Mouse (Mus musculus) brain, embryonic 18.5 days (tissue): ENCODE data around the gene Spink4.
"Not testable (repeated sequence)": the region's sequence is repeated elsewhere in the genome, so short reads cannot be mapped to it uniquely, and the experiment has no call there.

ENCODE experiments used
- DNase-seq: peaks from one replicate; pipeline ENCODE4 v3.0.0-alpha.2; 2012; ENCODE audit warnings: low read depth, low spot score

The Spink4 gene

DNA sequence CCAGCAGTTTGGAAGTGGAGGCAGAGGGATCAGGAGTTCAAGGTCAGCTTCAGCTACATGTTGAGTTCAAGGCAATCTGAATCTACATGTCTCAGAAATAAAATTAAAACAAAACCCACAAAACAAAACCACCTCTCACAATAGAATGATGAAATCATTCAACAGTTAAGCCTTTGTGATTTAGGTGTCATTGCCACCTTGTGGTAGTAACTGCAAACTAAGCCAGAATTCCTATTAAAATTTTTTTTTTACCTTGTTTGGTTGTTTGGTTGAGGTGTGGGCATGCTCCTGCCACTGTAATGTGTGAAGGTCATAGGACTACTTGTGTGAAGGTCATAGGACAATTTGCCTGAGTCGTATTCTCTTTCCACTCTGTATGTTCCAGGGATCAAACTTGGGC is 13.6 kb upstream of the Spink4 start:
- no peak for DNase-seq

DNA sequence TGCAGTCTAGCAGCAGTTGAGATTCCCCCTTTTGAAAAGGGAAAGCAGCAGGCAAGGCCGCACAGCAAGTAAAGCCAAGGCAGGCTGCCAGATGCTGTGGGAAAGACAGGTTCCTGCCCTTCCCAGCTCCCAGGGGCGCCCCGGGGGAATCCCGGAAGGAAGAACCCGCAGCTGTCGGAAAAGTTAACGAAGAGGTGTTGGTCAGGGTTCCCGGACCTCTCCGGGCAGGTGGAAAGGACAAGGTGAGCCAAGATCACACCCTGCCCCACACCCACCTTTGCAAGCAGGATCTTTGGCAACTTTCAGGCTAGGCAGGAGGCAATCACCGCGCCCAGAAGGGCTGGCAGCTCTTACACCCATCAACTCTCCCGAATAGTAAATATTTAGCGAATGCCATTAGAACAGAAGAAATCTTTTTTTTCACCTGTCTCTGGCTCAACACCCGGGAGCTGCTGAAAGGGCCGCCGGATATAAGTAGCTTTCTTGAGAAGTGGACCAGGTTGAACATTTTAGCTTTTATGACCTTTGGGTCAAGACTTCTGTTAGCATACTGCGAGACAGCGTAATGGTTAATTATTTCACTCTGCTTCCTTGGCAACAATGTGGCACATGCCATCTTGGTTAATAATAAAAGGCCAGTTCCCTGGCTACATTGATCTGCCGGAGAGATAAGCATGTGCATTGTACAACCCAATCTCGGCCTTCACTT is 11.4 kb upstream of the Spink4 start:
- DNase-seq, result no peak

DNA sequence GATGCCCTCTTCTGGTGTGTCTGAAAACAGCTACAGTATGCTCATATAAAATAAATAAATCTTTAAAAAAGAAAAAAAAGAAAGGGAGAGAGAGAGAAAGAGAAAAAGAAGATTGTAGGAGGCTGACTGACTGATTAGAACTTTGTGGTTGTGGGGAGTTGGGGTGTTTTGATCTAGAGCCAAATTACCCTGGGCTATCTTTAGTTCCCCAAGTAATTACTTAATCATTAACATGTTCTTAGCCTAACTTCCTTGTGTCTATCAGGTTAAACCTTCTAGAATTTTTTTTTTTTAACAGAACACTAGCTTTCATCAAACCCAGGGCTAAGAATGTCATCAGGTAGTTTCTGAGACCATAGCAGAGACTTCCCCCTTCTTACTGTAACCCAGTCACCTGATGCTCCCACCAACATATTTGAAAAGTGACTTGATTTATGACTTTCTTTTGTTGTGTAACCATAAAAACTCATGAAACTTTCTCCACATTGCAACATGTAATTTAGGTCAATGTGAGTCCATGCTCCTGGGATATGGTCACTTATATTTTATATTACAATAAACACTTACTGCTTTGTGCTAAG is 5.5 kb upstream of the Spink4 start:
- no peak for DNase-seq

GRCm38 (mm10) chr4:40915947-40916346 is 3.9 kb upstream of the Spink4 start:
- no peak for DNase-seq

DNA sequence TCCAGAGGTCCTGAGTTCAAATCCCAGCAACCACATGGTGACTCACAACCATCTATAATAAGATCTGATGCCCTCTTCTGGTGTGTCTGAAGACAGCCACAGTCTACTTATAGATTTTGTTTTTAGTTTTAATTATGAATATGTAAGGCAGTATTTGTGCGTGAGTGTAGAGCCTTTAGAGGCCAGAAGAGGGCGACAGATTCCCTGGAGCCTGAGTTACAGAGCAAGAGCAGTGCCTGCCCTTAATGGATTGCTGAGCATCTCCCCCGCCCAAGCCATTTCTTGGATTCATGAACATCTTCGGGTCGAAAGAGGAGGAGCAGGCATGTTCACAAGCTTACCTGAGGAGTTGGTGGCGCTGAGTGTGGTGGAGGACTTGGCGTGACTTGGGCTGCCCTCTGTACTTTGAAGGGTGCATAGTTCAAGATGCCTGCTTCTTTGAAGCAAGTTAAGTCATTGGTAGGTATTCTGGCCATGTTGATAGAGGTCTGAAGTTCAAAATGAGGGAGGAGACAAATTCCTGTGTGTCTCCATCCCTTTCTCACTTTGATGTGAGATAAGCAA is 3.2 kb upstream of the Spink4 start:
- no peak for DNase-seq

- DNase-seq, result no peak
These were observed 724 bp downstream of the Spink4 start for GRCm38 (mm10) chr4:40920576-40920975.

DNA sequence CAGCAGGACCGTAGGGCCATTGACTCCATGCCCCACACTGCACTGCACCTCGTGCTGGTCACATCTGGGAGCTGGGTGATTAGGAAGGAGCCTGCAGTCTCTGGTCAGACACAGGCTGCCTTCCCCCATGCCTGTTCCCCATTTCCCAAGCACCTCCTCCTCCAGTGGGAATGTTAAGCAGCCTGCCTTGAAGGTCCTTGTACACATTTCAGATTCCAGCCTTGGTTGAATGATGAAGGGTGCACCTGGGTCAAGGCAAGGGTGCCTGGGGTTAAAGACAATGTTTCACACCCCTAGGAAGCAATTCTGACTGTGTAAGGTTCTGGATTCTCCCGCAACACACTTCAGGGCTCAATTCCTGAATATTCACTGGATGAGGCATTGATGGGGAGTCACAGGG is 1.4 kb downstream of the Spink4 start:
- DNase-seq, result no peak

DNA sequence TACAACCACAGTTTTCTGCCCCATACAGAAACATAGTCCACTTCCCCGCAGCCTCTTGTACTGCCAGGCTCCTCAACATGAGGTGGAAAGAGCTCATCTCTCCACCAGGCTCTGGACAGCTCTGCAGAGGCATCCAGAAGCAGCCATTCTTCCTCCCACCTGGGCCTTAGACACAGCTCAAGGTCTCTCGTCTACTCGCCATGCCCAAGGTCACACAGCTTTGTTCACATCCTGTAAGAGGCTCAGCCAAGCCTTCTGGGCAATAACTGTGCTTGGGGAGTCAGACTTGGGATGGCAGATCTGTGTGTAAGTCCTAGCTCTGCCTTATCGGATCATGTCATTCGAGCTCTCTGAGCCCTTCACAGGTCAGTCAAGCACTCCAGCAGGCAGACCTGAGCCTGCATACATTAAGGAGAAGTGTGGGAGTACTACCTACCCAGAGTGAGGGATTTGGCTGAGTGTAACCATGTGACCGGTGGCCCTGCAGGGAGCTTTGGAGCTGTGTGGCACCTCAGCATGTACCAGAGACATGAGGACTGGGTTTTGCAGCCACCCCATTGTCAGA is 3.3 kb downstream of the Spink4 start:
- DNase-seq, result no peak

DNA sequence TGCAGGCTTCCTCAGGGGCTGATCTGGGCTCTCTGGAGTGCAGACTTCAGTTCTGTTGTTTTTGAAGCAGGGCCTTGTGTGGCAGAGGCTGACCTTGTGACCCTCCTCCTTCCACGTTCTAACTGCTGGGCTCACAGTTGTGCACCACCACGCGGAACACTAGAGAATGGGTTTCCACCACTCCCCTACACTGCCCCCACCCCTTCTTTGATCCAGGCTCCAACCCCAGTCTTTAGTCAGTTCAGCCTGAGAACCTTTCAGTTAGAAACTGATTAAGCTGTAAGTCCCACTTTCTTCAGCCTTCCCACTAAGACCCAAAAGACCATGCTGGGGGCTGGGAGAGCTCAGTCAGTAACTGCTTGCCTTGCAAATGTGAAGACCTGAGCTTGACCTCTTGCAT is 5.7 kb downstream of the Spink4 start:
- no peak for DNase-seq

DNA sequence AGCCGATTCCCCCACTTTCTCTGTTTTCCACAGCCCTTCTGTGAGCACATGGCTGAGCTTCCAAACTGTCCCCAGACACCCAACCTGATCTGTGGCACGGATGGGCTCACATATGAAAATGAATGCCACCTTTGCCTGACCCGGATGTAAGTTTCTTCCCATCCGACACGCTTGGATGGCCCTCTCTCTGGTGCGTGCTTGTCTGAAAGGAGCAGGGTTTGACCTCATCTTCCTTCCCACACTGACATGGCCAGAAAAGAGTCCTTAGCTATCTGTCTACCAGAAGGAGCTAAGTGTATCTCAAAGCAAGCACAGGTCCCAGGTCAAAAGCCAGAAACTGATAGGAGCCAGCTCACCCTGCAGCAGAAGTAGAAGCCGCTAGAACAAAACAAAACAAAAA is 9.2 kb downstream of the Spink4 start:
- no peak for DNase-seq

GRCm38 (mm10) chr4:40933694-40934093 is 13.8 kb downstream of the Spink4 start:
- no peak for DNase-seq

GRCm38 (mm10) chr4:40934369-40934768 is 14.5 kb downstream of the Spink4 start:
- not testable (repeated sequence) for DNase-seq

DNA sequence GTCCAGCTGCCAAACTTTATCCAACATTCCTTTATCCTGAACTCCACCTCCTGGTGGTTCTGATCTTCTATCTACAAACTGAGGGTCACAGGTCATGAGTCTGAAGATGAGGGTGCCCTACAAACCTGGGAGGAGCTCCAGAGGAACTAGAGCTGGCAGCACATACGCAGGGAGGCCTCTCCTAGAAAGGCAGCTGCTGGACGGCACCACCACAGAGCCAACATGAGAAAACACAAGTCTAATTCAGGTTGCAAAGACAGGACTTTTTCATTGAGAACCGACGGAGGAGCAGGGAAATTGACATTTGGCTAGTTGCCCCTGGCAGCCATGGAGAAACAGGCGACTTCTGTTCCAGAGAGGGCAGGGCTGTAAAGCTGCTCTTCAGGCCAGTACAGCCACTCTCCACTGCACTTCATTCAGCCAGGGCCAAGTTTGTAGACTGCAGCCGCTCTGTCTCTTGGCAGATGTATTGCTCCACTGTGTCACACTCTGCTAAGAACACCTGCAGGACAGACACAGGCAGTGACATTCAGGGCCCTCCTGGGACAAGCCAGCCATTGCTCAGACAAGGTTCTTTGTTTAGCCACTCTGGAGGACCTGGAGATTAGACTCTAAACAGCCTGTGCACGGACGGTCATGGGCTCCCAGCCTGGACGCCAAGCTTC is 16.5 kb downstream of the Spink4 start:
- DNase-seq, result peak; percentile 36

- no peak for DNase-seq
These were observed 18.9 kb downstream of the Spink4 start for GRCm38 (mm10) chr4:40938793-40939192.

DNA sequence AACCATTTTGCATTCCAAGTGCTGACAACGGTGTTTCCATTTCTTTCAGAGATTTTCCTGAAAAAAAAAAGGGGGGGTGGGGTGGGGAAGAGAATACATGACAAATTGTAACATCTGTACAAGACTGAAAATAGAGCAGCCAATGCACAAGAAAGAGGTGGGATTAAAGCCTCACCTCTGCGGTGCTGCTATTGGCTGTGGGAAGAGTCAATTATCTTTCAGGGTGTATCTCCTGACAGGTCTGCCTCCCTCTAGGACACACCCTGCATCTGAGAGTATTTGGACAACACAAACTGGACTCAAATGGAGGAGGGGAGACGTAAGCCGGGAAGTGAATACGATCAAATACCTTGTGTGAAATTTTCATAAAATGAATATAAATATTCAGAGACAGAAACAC is 23.8 kb downstream of the Spink4 start:
- DNase-seq, result no peak

DNA sequence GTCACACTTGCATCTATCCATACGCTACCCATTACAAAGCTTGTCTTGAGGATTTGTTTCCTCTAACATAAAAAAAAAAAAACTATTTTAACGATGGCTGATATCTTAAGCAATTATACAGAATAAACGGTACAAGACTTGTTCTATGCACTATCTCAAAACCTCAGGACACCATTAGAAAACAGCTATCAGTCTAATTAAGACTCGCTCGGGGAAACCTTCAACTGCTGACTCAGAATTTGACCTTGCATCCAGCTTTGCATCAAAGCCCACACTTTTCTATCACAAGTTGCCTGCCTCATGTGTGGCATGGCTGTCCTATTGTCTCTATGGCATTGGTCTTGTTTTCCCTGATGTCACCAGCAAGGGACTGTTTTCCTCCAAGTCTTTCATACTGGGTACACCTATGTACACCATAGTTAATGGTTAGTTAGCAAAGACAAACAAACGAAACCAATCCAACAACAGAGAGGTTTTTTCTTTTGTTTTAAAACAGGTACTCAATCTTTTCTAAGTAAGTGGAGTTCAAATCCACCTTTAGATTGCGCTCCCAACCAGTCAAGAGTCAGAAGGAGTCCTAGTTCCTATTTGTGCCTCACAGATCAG is 26.8 kb downstream of the Spink4 start:
- DNase-seq, result no peak

- no peak for DNase-seq
These were observed 27.8 kb downstream of the Spink4 start for GRCm38 (mm10) chr4:40947565-40948159.

- DNase-seq, result peak; percentile 98
These were observed 28.4 kb downstream of the Spink4 start, which contains the start of the genes Bag1 and Chmp5 for GRCm38 (mm10) chr4:40948160-40948708. Gene Bag1, minus strand, starts transcription at chr4:40948294. Gene Chmp5, plus strand, starts transcription at chr4:40948407.

DNA sequence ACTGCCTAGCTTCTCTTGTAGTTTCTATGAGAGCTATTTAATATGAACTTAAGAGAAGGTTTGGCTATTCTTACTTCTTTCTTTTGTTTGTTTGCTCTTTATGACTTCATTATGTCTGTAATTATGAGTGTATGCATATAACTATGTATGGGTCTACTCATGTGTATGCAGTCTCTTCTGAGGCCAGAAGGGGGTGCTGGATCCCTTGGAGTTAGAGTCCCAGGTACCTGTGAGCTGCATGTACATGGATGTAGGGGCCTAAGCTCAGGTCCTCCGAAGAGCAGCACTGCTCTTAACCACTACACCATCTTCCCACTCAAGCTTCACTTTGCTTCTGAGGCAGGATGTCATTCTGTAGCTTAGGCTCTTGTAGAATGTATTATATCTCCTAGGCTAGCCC is 33.7 kb downstream of the Spink4 start:
- DNase-seq, result no peak

- DNase-seq, result no peak
These were observed 36.1 kb downstream of the Spink4 start for GRCm38 (mm10) chr4:40955942-40956341.

DNA sequence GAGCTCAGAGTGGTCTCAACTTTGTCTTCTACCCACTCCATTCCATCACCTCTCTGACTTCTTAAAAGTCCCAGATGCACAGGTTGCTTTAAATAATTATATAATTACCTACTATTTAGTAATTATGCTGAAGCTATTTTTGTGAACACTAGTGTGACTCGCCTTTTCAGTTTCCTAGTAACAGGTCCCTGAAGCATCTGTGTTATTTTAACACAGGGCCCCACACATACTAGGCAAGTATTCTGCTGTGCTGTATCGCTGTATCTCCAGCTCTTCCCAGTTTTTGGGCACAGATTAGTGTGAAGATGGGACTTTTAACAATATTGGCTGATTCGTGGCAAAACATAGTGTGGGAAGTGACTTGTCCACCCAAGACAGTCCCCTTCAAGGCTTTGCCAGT is 43.7 kb downstream of the Spink4 start:
- no peak for DNase-seq
